Mouse (Mus musculus): ENCODE data around the gene Yap1.

DNA sequence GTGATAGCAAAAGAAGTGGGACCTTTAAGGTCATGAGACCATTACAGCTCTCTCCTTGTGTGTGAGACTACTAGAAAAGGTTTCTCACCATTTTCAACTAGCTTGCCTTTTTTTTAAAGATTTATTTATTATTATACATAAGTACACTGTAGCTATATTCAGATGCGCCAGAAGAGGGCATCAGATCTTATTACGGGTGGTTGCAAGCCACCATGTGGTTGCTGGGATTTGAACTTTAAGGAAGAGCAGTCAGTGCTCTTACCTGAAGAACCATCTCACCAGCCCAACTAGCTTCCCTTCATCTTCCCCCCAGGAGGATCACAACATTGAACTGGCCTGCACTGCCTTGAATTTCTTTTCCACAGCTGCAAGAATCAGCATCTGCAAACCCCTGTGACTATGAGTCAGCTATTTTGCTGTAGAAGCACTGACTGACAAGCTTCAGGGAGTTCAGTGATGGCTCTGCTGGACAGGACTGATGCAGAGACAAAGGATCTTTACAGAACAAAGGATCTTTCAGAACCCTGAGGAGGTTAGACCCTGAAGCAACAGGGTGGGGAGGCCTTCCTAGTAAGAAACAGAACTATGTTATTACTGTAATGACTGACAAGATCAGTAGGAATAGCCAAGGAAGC lies 96.9 kb downstream of the Yap1 start:
- TF ChIP-seq POLR2AphosphoS5 (IDR thresholded peaks at IDR 0.05; ENCODE audit: insufficient replicate concordance, low read depth, low read length) (no peak), CTCF (IDR thresholded peaks at IDR 0.05; ENCODE audit: low read depth, low read length) (no peak)
